Mouse (Mus musculus) lung, postnatal 0 days (tissue): ENCODE data around the gene Cdon.

Experiments
- CTCF ChIP-seq: IDR thresholded peaks from 2 replicates; pipeline ENCODE4 v1.5.1; 2016; ENCODE audit warnings: antibody characterized with exemption, mild to moderate bottlenecking
- EP300 ChIP-seq: IDR thresholded peaks from 2 replicates; pipeline ENCODE4 v1.6.1; 2016; ENCODE audit warnings: antibody characterized with exemption, mild to moderate bottlenecking, control low read depth

- TF ChIP-seq CTCF (no peak), EP300 (no peak)
Observed at GRCm38 (mm10) chr9:35486616-35487015, 65.7 kb downstream of the Cdon start.
